Mouse (Mus musculus): ENCODE results near the gene Cdh6.
A peak's percentile ranks its signal among the peaks of the same experiment; 100 is the strongest.

Cdh6 gene

DNA sequence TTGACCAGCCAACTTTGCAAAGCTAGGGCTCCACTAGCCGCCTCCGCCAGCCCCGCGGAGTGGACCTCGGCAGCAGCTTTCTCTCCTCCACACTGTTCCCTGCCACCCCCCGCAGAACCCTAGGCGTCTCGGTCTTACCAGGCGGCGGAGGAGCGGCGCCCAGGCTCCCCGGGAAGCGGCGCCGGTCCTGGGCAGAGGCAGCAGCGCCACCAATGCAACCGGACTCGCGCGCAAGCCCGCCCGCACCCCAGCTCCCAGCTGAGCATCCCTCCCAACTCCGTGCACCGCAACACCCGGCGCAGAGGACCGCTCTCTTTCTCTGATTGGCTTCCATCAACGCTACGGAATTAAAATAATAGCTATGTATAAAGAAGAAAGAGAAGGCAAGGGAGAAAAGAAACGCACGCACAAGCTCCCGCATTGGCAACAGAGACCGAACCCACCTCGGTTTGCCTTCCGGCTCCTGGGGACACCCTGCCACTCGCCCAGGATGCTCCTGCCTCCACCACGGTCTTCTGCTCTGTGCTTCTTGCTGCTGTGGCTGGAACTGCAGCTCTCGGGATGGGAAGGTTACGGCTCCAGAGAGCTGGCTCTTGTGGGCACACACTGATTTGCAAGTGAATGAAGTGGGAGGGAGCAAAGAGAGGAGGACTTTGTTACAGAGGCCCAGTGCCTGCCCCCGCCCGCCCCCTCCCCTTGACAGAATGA, at the start of gene Cdh6:
Gene Cdh6, minus strand, starts transcription at position 605 of the 708 bp plus-strand sequence.
- DNase-seq: peak; percentile 71 to 82

DNA sequence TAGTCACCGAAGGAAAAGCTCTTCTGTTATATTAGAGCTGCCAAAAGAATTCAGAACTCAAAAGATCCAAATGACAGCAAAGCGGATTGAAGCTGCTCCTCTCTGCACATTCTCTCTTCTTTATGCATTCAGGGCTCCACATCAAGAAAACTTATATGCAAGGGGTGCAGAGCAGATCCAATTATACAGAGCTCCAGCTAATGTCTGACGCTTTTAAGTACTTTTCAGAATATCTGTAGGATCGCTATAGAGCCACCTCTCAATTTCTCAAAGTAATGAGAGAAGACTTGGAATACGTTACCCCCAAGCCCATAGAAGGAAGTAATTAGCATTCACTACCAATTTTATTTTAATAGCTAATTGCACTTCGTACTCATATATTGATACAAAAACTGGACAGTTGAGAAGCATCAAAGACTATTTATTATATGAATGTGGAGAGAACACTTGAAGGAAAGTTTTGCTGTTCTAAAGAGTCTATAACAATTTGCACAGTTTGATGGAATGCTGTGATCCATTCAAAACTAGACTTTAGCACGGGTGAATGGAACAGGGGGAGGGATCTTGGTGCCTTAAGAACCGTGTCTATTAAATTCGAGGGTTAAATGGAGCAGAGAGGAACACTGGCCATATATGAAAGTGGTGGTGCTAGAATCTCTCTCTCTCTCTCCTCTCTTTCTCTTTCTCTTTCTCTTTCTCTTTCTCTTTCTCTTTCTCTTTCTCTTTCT, 46.4 kb upstream of the Cdh6 start:
- no peak for DNase-seq

DNA sequence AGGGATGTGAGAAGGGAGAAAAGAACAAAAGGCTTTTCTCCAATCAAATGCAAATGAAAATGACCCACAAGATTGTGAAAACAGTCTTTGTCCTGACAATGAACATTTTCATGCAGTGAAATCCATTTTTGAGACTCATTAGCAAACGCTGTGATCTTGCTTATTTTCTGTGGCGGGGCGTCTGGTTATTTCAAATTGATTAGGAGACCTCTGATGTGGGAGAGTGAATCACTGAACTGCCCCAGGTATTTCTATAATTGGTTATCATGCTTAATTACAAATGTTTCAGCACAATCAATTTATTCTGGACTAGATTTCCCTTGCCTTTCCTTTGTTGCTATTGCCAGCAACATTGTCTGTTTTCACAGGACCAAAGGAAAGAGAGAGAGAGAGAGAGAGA, 44.3 kb upstream of the Cdh6 start:
- DNase-seq: no peak

DNA sequence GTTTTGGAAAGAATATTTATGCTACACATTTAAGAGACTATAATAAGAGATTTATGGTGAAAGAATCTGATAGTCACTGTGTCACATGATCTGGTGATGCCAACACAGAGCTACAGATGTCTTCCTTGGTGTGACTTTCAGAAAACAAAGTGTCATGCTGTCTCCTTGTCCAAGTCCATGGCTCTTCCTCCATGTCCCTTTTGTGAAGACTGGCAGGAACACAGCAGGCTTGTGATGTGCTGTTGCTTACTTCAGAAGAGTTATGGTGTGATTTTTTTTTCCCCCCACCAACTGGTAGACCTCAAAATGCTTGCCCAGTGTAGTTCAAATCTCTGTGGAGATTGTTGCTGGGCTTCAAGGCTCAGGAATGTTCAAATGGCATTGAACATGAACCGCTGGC, 43.7 kb upstream of the Cdh6 start:
- no peak for DNase-seq

DNA sequence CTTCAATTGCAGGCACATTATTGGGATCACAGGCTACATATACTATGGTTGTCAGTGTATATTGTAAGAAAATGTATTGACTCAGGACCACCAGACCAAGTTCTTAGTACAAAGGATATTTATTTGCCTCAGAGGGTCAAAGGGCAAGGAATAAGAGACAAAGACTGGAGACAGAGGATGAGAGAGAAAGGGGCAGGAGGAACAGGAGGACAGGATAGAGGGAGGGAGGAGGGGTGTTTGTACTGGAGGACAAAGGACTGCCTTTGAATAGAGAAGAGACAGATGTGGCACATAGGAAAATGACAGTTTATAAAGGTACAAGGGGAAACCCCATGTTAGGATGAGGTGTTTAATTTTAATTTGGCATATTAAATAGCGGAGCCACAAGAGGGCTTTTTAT, 39.5 kb upstream of the Cdh6 start:
- no peak for DNase-seq

DNA sequence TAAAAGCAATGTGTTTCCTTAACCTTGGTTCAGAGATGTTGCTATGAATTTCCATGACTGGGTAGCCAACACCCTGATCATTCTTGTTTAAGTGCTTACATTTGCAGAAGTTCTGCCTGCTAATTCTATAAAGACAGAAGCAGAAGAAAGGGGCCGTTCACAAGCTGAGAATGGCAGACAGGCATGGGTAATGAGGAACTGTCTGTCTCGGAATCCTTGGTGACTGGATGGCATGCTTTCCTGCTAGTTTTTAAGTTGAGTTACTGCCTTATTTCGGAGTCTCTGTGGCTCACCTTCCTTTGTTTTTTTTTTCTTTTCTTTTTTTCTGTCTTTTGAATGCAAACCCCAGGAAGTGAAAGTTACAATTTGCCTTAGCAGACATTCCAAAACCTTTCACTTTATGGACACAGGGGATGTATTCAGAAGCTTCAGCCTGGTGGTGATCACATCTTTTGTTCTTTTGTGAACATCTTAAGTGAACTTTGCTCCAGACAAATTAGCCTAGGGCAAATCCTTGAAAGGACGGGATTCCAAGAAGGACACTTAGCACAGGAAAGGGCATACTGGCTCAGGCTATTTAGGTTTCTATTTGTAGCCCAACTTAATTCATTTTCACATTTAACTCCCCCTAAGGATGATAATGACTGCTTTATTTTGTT, 38.7 kb upstream of the Cdh6 start:
- DNase-seq: no peak

DNA sequence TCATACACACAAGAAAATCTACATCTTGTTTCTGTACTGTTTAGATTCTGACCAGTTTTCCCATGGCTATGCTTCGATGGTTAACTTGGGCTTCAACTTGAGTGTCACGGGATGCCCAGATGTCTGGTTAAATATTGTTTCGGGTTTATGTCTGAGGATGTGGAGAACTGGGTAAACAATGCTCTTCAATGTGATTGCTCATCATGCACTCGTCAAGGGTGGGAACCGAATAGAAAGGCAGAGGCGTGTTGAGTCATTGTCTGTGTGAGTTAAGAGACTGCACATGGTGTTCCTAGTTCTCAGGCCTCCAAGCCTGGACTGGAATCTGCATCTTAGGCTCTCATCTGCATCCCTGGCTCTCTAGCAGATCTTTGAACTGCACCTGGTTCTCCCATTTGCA, 36.7 kb upstream of the Cdh6 start:
- DNase-seq: no peak

DNA sequence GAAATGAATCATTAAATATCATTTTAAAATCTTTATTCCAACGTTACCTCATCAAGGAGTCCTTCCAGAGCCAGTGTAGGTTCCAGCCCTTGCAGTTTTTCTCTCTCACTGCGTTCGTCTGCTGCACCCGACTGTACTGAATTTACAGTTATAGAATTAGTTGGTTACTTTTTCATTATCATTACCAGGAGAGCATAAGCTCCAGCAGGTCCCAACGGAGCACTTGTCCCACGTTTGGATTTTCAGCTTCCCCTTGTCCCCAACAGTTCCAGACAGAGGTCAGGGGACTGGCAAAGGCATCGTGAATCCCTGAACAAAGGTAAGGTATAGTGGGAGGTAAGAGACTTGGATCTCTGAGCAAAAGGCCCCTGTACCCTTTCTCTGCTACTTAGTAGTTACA, 35.2 kb upstream of the Cdh6 start:
- no peak for DNase-seq

DNA sequence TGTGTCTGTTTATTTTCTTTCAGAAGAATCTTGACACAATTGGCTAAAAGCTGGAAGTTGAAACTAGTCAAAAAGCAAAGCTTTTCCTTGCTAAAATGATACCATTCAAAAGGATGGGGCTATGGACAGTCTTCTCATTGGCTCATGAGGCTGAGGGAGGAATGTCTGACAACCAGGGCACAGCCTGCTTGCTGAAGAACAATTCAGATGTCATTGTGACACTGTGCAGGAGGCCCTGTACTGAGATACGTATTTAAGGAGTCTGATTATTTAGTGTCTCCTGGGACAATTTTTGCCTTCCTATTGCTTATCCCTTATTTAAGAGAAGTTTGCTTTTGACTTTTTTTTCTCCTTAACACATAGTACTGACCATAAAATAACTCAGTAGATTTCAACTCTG, 22.8 kb upstream of the Cdh6 start:
- no peak for DNase-seq

DNA sequence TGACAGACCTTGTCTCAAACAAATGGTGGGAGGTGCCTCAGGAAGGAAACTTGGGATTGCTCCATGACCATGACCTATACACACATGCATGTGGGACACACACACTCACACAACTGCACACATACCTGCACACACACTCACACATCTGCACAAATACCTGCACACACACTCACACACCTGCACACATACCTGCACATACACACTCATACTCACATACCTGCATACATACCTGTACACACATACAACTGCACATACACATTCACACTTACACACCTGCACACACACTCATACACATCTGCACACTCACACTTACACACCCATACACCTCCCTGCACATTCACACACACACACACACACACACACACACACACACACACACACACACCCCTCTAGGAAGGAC, 20.6 kb upstream of the Cdh6 start:
- DNase-seq: no peak

DNA sequence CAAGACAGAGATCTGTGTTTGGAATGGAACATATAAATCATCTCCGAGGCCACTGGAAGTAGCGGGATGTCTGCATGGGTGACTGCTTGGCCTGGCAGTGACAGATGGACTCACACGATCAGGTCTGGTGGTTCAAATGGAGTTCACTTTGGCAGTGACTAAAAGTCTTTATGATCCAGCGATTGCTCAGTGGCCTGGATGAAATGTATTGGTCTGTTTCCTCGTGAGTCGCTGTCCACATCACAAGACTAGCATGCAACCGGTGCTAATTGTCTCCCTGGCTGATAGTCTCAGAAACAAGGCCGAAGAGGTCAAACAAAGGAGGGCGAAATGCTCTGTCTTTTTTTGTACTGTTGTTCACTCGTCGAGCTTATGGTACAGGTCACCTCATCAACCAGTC, 19.6 kb upstream of the Cdh6 start:
- DNase-seq: peak in 1 of 2 experiments; percentile 27

DNA sequence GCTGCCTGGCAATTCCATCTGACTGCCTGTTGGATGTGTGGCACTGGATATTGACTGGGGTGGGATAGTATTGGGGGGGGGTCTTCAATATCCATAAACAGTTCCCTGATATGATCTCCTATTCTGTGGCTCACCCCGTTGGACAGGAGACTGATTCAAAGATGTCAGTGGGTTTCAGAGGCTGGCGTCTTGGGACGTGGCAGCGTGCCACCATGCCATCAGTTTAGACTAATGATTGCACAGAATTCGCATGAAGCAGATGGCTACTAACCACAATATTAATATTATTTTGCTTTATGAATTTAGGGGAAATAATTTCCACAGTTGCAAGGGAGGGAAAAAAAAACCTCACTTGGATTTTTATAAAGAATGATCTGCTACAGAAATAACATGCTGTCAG, 10.2 kb upstream of the Cdh6 start:
- no peak for DNase-seq

DNA sequence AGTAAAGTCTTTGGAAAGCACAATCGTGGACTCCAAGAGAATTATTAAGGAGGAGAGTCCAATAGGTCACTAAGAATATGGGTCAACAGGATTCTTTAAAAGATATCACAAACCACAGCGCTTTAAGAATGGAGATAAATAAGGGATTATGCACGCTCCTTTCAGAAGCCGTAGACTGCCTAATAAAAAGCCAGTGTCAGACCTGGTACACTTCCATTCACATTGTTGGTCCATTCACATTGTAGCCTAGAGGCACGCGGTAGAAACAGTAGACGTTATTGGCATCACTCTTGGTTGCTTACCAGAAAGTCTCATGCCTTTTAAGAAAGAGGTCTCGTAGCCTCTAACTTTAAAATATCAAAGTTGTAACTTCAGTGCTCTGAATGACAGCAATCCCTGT, 8.0 kb upstream of the Cdh6 start:
- DNase-seq: no peak

DNA sequence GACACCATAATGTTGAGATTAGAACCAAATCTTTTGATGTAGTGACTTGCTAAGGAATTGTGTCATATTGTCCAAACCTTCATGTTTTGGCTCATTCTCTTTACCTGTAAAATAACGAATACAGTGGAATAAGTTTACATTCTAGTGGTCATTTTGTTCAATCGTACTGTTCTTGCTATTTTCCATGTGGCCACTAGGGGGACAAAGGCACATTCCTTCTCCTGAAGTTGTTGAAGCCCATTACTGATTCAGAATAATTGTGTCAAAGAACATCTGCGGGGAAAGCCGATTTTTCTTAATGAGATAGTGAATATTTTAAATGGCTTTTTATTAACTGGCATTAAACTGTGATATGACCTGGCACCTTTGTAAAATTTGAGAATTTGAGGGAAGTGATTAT, 7.5 kb upstream of the Cdh6 start:
- DNase-seq: no peak

DNA sequence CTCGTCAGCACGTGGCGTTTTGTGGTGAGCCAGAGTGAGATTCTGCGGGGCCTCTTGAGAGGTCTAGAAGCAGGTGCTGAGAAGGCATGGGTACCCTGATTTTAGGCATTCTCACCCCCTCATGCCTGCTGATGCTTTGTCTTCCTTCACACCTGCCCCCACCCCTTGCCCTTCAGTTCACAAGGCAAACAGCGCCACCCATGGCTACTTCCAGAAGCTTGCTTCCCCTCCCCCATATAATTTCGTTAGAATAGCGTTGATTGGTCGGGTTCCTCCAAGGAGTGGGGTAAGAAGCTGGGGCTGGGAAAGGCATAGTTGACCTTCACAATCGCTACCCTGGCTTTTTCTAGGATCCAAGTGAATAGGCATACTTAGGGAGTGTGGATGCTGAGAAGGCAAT, 2.5 kb upstream of the Cdh6 start:
- DNase-seq: peak; percentile 26 to 51

DNA sequence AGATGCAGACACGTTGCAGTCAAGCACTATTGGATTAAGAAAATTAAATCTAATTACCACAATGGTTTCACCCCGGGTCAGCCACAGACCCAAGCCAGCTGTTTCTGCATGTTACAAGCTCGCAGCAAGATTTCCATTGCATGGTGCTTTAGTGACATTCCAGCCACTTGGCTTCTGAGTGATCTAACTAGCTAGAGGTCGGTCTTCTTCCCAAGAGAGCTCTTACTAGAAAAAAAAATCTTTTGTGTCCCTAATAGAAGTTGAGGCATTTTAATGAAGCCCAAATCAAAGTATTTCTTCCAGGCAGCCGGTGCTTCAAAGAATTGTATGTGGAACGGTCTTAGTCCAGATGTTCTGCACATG, 1.1 kb upstream of the Cdh6 start:
- DNase-seq: peak; percentile 64 to 70

DNA sequence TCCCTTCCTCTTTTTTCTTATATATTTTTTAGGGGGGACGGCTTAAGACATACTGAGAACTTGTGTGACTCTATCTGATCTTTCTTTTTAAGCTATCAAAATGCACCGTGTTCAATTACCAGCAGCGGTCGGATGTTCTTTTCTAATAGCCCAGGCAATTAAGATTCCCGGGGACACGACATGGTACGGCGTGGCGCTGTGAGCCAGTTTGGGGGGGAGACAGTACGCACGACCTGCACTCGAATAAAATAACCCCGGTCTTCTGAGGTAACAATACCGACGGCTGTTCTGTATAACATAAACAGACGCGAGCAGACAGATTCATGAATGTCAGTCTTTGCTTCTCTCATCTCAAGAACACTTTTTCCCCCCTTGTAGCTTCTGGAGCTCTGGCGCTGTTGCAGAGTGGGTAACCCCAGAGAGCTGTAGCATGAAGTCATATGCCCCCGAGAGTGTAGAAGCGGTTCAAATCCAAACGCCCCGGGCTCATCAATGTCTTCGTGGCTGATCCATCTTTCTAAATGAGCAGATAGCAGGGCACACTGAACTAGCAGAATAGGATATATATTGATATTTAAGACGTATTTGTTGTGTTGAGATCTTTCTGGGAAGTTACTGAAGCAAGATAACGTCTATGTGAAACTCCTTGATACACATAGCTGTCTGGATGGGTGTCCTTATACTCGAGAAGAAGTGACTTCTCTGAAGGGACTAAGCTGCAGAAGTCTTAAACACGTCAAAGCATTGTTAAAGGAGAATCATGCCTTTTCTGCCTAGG, 554 bp upstream of the Cdh6 start:
- DNase-seq: peak in 1 of 2 experiments; percentile 25

DNA sequence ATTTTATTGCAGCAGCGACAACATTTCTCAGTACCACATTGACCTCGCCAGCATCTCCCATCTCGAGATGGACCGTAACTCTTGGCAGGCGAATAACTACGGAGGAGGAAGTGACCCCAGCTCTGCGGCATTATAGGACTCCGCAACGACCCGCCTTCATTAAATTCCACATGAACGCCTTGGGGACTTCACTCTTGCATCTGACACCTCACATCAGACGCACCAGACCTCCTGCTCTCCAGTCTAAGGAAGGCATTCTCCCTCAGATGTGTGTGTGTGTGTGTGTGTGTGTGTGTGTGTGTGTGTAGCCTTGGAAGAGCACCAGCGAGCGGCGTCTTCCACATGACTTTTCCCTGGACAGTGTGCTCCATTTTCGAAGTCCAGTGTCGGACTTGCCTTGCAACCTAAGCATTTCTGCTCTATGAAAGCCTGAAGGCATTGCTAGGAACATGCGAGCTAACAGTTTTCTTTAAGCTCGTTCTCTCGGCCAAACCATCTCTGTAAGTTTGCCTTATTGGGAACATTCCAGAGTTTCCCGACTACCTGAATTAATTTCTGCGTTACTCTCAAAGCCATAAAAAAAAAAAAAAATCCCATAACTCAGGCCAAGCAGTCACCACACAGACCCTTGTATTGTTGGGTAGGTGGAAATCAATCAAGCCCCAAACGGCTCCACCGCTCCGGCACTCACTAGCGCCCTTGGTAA, 957 bp downstream of the Cdh6 start:
- DNase-seq: peak; percentile 40 to 60

DNA sequence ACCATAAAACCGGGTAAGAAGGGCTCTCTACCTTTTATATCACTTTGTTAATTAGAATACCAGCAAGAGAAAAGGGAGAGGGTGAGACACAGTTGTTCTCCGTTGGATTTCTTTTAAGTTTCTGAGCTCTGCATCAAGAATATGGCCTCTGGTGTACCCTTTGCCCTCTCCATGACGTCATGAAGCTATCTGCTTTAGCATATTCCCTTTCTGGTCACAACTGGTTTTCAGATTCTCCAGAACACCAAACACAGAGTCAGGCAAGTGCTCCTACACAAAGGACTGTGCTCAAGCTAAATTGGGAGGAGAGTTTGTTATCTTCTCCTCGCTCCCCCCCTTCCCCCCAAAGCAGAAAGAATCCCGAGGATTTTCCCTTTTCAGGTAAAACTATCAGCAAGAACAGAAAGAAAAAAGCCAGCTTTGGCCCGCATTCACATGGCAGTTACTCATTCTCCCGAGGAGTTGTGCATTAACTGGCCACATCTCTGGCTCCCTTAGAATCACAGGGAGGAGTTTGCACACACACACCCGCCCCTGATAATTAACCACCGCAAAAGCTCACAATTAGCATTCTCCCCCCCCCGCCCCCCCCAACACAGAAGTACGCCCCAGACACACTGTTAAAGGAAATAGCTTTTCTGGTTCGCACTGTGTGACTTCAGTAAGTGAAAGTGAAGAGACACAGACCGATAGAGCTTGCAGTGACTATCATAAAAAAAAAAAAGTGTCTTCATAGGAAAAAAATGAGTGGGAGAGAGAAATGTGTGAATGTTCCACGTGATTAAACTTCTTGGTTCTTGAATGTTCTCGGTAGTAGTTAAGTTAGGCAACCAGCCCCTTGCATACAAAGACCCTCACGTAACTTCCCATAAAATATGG, 1.8 kb downstream of the Cdh6 start:
- peak; percentile 62 to 74 for DNase-seq

DNA sequence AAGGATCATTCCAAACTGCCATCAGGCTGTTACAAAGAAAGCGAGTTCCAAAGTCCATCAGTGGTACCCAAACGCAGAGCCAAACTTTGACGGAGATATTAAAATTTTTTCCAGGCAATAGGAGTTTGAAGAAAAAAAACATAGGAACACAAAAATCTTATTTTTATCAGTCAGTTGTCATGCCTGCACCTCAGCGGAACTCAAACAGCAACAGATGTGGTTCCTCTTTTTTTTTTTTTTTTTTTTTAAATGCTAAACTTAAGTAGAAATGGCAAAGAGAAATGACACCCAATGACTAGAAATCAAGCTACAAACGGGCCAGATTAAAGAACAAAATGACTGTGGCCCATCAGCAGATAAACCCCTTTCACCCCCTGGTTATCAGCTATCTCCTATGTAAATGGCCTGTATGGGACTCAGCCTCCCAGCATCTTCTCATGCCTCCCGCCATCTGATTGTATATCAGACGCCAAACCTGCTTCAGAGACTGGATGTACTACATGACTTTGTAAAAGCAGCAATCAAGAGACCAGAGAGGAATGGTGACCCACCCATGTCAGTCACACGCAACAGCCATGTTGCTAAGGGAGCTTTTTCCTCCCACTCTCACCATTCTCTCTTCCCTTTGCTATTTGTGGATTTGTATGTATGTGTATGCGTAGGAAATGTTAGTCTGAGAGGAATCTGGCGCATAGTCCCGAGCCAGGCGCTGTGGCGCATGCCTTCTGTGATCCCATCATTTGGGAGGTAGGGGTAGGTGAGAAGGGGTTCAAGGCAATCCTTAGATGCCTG, 8.2 kb downstream of the Cdh6 start:
- DNase-seq: no peak

DNA sequence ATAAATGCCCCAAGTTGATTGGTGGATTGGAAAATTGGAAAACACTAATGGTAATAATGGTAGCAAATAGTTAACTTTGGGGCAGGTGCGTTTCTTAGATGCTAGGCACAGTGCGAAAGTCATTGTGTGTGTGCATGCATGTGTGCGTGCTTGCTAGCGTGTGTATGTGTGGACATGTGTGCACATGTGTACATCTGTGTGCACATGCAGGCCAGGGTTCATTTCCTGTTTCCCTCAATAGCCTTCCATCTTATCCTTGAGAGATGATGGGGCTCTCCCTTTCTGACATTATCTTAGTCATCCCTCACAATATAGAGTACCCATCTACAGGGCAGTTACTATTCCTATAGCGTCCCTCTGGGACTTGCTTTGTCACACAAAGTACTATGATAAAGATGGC, 17.7 kb downstream of the Cdh6 start:
- no peak for DNase-seq

Measured in kidney, postnatal 4 days (tissue).